ENCODE assay signal across 23 mouse cellular contexts in the genomic region with DNA sequence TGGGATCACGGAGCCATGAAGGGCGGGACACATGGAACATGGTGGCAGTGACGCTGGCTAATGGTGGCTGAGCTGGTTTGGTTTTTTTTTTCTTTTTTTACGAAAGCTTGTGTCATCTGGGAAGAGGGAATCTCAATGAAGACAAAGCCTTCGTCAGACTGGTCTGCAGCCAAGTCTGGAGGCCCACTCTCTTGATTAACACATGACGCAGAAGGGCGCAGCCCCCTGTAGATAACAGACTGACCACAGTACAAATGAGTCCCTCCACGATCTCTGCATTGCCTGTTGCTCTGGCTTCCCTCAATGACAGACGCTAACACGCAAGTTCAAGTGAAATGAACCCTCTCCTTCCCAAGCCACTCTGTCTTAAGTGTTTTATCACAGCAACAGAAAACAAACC. TPM values are rescaled to one million over a fixed set of nuclear protein-coding genes. Genes with fewer than 3 reads are reported as not detected.
"Had no signal": no experiment of that assay in that cellular context is flagged by ENCODE, and none has a peak within 500 bp of the region (broad histone marks: within the 10 kb centered on the region; RNA-seq: fewer than 3 reads in every experiment).

No protein-coding gene starts in this region.

- H3K4me3 ChIP-seq: kidney, embryonic 15.5 days; limb, embryonic 12.5 days; limb, embryonic 15.5 days; neural tube, embryonic 12.5 days; neural tube, embryonic 15.5 days had no signal

- H3K27ac ChIP-seq: kidney, embryonic 15.5 days; limb, embryonic 12.5 days; limb, embryonic 15.5 days; liver, embryonic 14.5 days; neural tube, embryonic 12.5 days; neural tube, embryonic 15.5 days; stomach, postnatal 0 days had no signal

- H3K4me2 ChIP-seq: kidney, embryonic 15.5 days; limb, embryonic 12.5 days; limb, embryonic 15.5 days; liver, embryonic 11.5 days; lung, embryonic 14.5 days; midbrain, embryonic 11.5 days; neural tube, embryonic 12.5 days; neural tube, embryonic 15.5 days had no signal

- DNase-seq: kidney, postnatal 10 days; kidney, postnatal 36 days; left cerebral cortex, postnatal 4 days; liver, postnatal 0 days; lung, embryonic 14.5 days; lung, postnatal 10 days; lung, postnatal 4 days; midbrain, embryonic 14.5 days; right cerebral cortex, adult 18-20 months; right cerebral cortex, postnatal 14 days; right cerebral cortex, postnatal 4 days; thymus, postnatal 25 days had no signal

- H3K9ac ChIP-seq: kidney, embryonic 15.5 days; limb, embryonic 12.5 days; limb, embryonic 15.5 days; liver, embryonic 14.5 days; liver, postnatal 0 days; lung, embryonic 14.5 days; neural tube, embryonic 12.5 days; neural tube, embryonic 15.5 days had no signal

- H3K9me3 ChIP-seq: kidney, embryonic 15.5 days; limb, embryonic 12.5 days; limb, embryonic 15.5 days; neural tube, embryonic 12.5 days; neural tube, embryonic 15.5 days had no signal

- ATAC-seq: liver, postnatal 0 days had no signal

- H3K27me3 ChIP-seq: kidney, embryonic 15.5 days; limb, embryonic 12.5 days; limb, embryonic 15.5 days; neural tube, embryonic 12.5 days; neural tube, embryonic 15.5 days had no signal

- H3K4me1 ChIP-seq: neural tube, embryonic 12.5 days had no signal

RNA-seq across cellular contexts. Expression of a gene that starts 21.7 kb away (rescaled TPM):
- total RNA-seq: megakaryocyte progenitor cell, adult 5-6 weeks; megakaryocyte-erythroid progenitor cell, adult 5-6 weeks had no signal
- polyA plus RNA-seq: liver, postnatal 0 days had no signal

RNA-seq across cellular contexts. Expression of a gene that starts 22.2 kb away (rescaled TPM):
- polyA plus RNA-seq: liver, postnatal 0 days had no signal
